Mouse (Mus musculus): ENCODE results near the gene Rad51b. TPM values are rescaled to one million over a fixed set of nuclear protein-coding genes. Genes with fewer than 3 reads are reported as not detected.

Gene Rad51b
- polyA plus RNA-seq, 1 experiment from 2014 or later: 5.1 TPM

GRCm38 (mm10) chr12:79620693-79621092 lies 323.6 kb downstream of the Rad51b start:
- no peak for ATAC-seq
- no peak for DNase-seq (ENCODE audit: low read depth, low spot score)
- no peaks in the 10 kb centered on the region for H3K27me3 ChIP-seq
- ChIA-PET POLR2A (interaction anchor here (1.2 kb wide), 1 partner anchor 509 kb away, joined by 4 read pairs; no protein-coding TSS in a partner anchor), CTCF (interaction anchor here (1.7 kb wide), 1 partner anchor 21 kb away, joined by 4 read pairs; no protein-coding TSS in a partner anchor)
- in situ Hi-C loops (cut with MboI; ENCODE audit: low pct_unique_long_range_greater_than_20kb): loop anchor here (25.0 kb wide), 1 partner anchor 767 kb away; no protein-coding TSS in a partner anchor
- TF ChIP-seq CTCF (IDR thresholded peaks at IDR 0.05): no peak

- no peaks in the 10 kb centered on the region for H3K27me3 ChIP-seq
- no peak for TF ChIP-seq CTCF (IDR thresholded peaks at IDR 0.05)
- in situ Hi-C loops (cut with MboI; ENCODE audit: low pct_unique_long_range_greater_than_20kb): loop anchor here (25.0 kb wide), 1 partner anchor 764 kb away; no protein-coding TSS in a partner anchor
- DNase-seq (ENCODE audit: low read depth, low spot score) (no peak), ATAC-seq (no peak)
- ChIA-PET POLR2A (no interaction called here), CTCF (interaction anchor here (1.3 kb wide), 1 partner anchor 18 kb away, joined by 5 read pairs; no protein-coding TSS in a partner anchor)
Observed at GRCm38 (mm10) chr12:79623308-79623707, 326.2 kb downstream of the Rad51b start.

GRCm38 (mm10) chr12:79625699-79626554 lies 328.8 kb downstream of the Rad51b start:
- no peaks in the 10 kb centered on the region for H3K27me3 ChIP-seq
- in situ Hi-C loops (cut with MboI; ENCODE audit: low pct_unique_long_range_greater_than_20kb): no loop called here
- no peak for TF ChIP-seq CTCF (IDR thresholded peaks at IDR 0.05)
- no peak for DNase-seq (ENCODE audit: low read depth, low spot score)
- ChIA-PET CTCF (interaction anchor here (0.6 kb wide), 1 partner anchor 345 kb away, joined by 3 read pairs; no protein-coding TSS in a partner anchor), POLR2A (interaction anchor here (0.6 to 0.7 kb wide), 3 partner anchors 15 to 229 kb away, joined by 3 read pairs; no protein-coding TSS in a partner anchor)
- ATAC-seq: no peak

GRCm38 (mm10) chr12:79626555-79627080 lies 329.5 kb downstream of the Rad51b start:
- no peak for DNase-seq (ENCODE audit: low read depth, low spot score)
- H3K27me3 ChIP-seq: no peaks in the 10 kb centered on the region
- ChIA-PET POLR2A (no interaction called here), CTCF (no interaction called here)
- in situ Hi-C loops (cut with MboI; ENCODE audit: low pct_unique_long_range_greater_than_20kb): no loop called here
- no peak for ATAC-seq
- TF ChIP-seq CTCF (IDR thresholded peaks at IDR 0.05): no peak

- DNase-seq (ENCODE audit: low read depth, low spot score): no peak
- in situ Hi-C loops (cut with MboI; ENCODE audit: low pct_unique_long_range_greater_than_20kb): no loop called here
- no peak for TF ChIP-seq CTCF (IDR thresholded peaks at IDR 0.05)
Observed at GRCm38 (mm10) chr12:79627351-79628120, 330.5 kb downstream of the Rad51b start.

GRCm38 (mm10) chr12:79628121-79628774 lies 331.2 kb downstream of the Rad51b start:
- no peak for TF ChIP-seq CTCF (IDR thresholded peaks at IDR 0.05)
- ATAC-seq (no peak), DNase-seq (ENCODE audit: low read depth, low spot score) (no peak)
- in situ Hi-C loops (cut with MboI; ENCODE audit: low pct_unique_long_range_greater_than_20kb): no loop called here
- no peaks in the 10 kb centered on the region for H3K27me3 ChIP-seq
- CTCF ChIA-PET: no interaction called here
- POLR2A ChIA-PET: no interaction called here

More at GRCm38 (mm10) chr12:79627351-79628120, 330.5 kb downstream of the Rad51b start:
- ChIA-PET CTCF (no interaction called here), POLR2A (no interaction called here)
- H3K27me3 ChIP-seq: no peaks in the 10 kb centered on the region
- ATAC-seq: no peak

- no peaks in the 10 kb centered on the region for H3K27me3 ChIP-seq
- TF ChIP-seq CTCF (IDR thresholded peaks at IDR 0.05): no peak
- DNase-seq (ENCODE audit: low read depth, low spot score) (no peak), ATAC-seq (no peak)
- ChIA-PET POLR2A (no interaction called here), CTCF (interaction anchor here (1.4 to 2.3 kb wide), 2 partner anchors 11 to 12 kb away, joined by 3 to 5 read pairs; no protein-coding TSS in a partner anchor)
- in situ Hi-C loops (cut with MboI; ENCODE audit: low pct_unique_long_range_greater_than_20kb): no loop called here
Observed at GRCm38 (mm10) chr12:79629945-79630850, 333.1 kb downstream of the Rad51b start.

- in situ Hi-C loops (cut with MboI; ENCODE audit: low pct_unique_long_range_greater_than_20kb): no loop called here
- POLR2A ChIA-PET: no interaction called here
Observed at GRCm38 (mm10) chr12:79633458-79634106, 336.5 kb downstream of the Rad51b start.

More at GRCm38 (mm10) chr12:79633458-79634106, 336.5 kb downstream of the Rad51b start:
- TF ChIP-seq CTCF (IDR thresholded peaks at IDR 0.05): no peak
- CTCF ChIA-PET: no interaction called here
- ATAC-seq: no peak
- DNase-seq (ENCODE audit: low read depth, low spot score): no peak
- H3K27me3 ChIP-seq: no peaks in the 10 kb centered on the region

All from Patski (cell line).